Mouse (Mus musculus) neural tube, embryonic 14.5 days (tissue): ENCODE results near the gene Fam89a. TPM values are rescaled to one million over a fixed set of nuclear protein-coding genes. Genes with fewer than 3 reads are reported as not detected.

Source experiments
- ATAC-seq: fragments of 200-750 bp; cut with Nextera tagmentation; 2 replicates; pipeline ENCODE4 v1.8.0; 2017; ENCODE audit warnings: low read depth, mild to moderate bottlenecking, moderate TSS enrichment, moderate library complexity
- H3K27ac ChIP-seq: fragments of 300-500 bp; sonication (generic); 2 replicates; pipeline ENCODE4 v1.5.1; 2014; ENCODE audit warnings: low read depth, mild to moderate bottlenecking, control low read depth, low read length, moderate library complexity, mixed read lengths
- H3K27me3 ChIP-seq: fragments of 300-500 bp; sonication (generic); 2 replicates; pipeline ENCODE4 v1.6.1; 2014; ENCODE audit warnings: low read length; ENCODE audit not compliant: control insufficient read depth, insufficient read depth
- H3K36me3 ChIP-seq: fragments of 300-500 bp; sonication (generic); 2 replicates; pipeline ENCODE4 v1.6.1; 2014; ENCODE audit warnings: low read length, mixed read lengths; ENCODE audit not compliant: control insufficient read depth, insufficient read depth
- H3K4me1 ChIP-seq: fragments of 300-500 bp; sonication (generic); 2 replicates; pipeline ENCODE4 v1.6.1; 2014; ENCODE audit warnings: low read length; ENCODE audit not compliant: control insufficient read depth, insufficient read depth
- H3K4me2 ChIP-seq: fragments of 300-500 bp; sonication (generic); 2 replicates; pipeline ENCODE4 v1.6.1; 2014; ENCODE audit warnings: mild to moderate bottlenecking, low read depth, low read length, control low read depth
- H3K4me3 ChIP-seq: fragments of 300-500 bp; sonication (generic); 2 replicates; pipeline ENCODE4 v1.5.1; 2014; ENCODE audit warnings: low read depth, low read length, control low read depth, mixed read lengths
- H3K9ac ChIP-seq: fragments of 300-500 bp; sonication (generic); replicated peaks from 2 replicates; pipeline ENCODE4 v1.6.1; 2014; ENCODE audit warnings: low read depth, mild to moderate bottlenecking, control low read depth, low read length, mixed read lengths
- H3K9me3 ChIP-seq: fragments of 300-500 bp; sonication (generic); 2 replicates; pipeline ENCODE4 v1.6.1; 2016; ENCODE audit warnings: low read length; ENCODE audit not compliant: control insufficient read depth
- WGBS: fragments of 180-500 bp; shearing (Covaris S2); extraction: QIAGEN DNeasy Blood & Tissue Kit; methylation state at CpG from one replicate; pipeline ENCODE4 v1.1.7; 2014; 5-methylcytosine and 5-hydroxymethylcytosine counted together
- polyA plus RNA-seq: library from polyadenylated mRNA; unstranded; fragments of >200 nt; fragmentation: Nextera tagmentation; extraction: Ambion mirVana; gene quantifications from 2 replicates; pipeline ENCODE4 v1.2.1, GENCODE M21; 2014

Gene Fam89a
- polyA plus RNA-seq, 1 experiment from 2014 or later = 0.91 TPM

DNA sequence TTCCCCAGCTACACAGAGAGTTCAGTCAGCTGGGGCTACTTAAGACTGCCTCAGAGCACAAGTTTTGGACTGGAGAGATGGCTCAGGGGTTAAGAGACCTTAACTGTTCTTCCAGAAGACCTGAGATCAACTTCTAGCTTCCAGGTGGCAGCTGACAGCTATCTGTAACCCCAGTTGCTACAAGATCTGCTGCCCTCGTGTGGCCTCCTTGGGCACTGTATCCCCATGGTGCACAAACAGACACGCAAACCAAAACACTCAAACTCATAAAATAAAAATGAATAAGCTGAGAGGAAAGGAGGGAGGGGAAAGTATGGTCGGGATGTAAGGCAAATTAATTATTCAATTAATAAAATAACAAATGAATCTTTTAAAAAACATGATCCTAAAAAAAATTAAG is 6.9 kb upstream of the Fam89a start:
- no peaks in the 10 kb centered on the region for H3K9me3 ChIP-seq
- no peak overlapping the region for H3K4me2 ChIP-seq
- H3K4me3 ChIP-seq = no peak overlapping the region
- WGBS = 42% methylated on average over 3 of the region's 3 CpGs
- ATAC-seq = no peak
- no peak overlapping the region for H3K27ac ChIP-seq
- no peaks in the 10 kb centered on the region for H3K4me1 ChIP-seq
- no peaks in the 10 kb centered on the region for H3K36me3 ChIP-seq
- no peak overlapping the region for H3K9ac ChIP-seq
- 0 out of 2 replicates have a peak, but pooled peaks cover 2% of the 10 kb centered on the region for H3K27me3 ChIP-seq

DNA sequence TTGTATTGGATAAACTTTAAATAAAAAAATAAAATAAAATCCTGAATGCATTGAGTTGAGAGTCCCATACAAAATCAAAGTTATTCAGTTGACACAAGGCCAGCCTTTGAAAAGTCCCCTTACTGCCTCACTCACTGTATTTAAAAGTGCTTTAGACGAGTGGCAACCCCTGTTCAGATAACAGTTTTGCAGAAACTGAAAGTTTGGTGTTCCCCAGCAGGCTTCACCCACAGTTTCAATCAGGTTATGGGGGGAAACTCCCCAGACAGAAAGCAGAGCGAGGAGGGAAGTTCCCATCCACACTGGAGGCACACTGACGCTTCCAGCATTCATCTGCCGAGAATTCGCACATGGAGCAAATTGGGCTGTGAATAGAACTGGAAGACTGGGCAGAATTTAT is 5.0 kb upstream of the Fam89a start:
- WGBS = 69% methylated on average over 5 of the region's 5 CpGs
- H3K4me3 ChIP-seq = no peak overlapping the region
- H3K36me3 ChIP-seq = no peaks in the 10 kb centered on the region
- H3K27me3 ChIP-seq = peaks cover 10% of the 10 kb centered on the region
- ATAC-seq = no peak
- H3K27ac ChIP-seq = no peak overlapping the region
- no peaks in the 10 kb centered on the region for H3K9me3 ChIP-seq
- H3K4me2 ChIP-seq = no peak overlapping the region
- H3K4me1 ChIP-seq = peaks cover 3% of the 10 kb centered on the region; the same call in 1 of the 2 replicates
- H3K9ac ChIP-seq = no peak overlapping the region

DNA sequence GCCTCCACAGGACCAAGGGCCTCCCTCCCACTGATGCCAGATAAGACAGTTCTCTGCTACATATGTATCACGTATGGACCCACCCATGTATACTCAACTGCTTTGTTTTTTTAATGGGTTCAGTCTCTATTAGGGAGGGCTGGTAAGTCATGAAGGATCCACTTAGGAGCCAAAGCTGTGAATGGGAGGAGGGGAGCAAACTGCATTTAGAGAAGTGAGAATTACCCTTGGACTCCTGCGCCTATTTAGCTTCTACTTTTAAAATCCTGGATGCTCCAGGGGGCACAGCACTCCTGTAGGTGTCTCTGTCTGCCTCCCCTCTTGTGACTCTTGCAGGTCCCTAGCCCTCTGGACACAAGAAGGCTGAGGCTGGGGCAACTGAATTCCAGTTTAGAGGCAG is 4.5 kb upstream of the Fam89a start:
- peaks cover 7% of the 10 kb centered on the region; the same call in 1 of the 2 replicates for H3K4me1 ChIP-seq
- 61% methylated on average over 2 of the region's 2 CpGs for WGBS
- ATAC-seq = no peak

DNA sequence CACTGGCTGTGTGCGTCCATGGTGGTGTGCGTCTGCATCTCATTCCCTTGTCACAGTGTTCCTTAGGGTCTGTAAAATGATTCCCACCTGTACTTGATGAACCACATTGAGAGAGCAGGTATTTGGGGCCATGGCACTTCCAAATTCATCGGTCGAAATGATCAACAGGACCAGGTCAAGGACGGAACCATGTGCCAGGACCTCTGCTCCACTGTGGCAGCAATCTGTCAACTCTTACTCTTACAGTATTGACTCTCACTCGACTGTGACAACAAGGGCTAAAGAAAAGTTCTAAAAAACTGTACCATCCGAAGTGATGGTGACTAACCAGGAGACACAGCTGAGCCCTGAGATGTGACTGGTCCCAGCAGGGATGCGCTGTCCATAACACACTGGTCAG is 3.8 kb upstream of the Fam89a start:
- no peak overlapping the region for H3K9ac ChIP-seq
- H3K4me1 ChIP-seq = peaks cover 8% of the 10 kb centered on the region; the same call in 1 of the 2 replicates
- 91% methylated on average over 8 of the region's 8 CpGs for whole genome bisulfite sequencing

More for the DNA sequence above, 4.5 kb upstream of the Fam89a start:
- Histone ChIP-seq H3K4me2 (no peak overlapping the region), H3K27me3 (peaks cover 14% of the 10 kb centered on the region), H3K4me3 (no peak overlapping the region), H3K27ac (no peak overlapping the region), H3K36me3 (no peaks in the 10 kb centered on the region), H3K9me3 (no peaks in the 10 kb centered on the region), H3K9ac (no peak overlapping the region)

DNA sequence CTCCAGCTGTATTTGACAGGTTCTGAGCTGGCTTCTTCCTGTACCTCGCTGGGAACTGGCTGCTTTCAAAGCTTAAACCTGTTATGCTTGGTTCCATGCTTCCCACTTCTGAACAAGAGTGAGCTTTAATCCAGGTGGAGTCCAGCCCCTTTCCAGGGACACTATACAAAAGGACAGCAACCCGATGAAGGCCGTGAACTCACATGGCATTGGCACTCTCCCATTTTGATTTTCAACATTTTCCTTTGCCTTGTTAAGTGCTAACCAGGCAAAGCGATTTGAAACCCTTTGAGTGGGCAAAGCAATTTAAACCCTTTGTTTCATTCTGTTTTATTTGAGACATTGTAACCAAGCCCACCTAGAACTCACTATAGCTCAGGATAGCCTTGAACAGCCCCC is 3.2 kb upstream of the Fam89a start:
- Histone ChIP-seq H3K9ac (no peak overlapping the region), H3K4me1 (peaks cover 8% of the 10 kb centered on the region; the same call in 1 of the 2 replicates), H3K4me3 (no peak overlapping the region), H3K36me3 (no peaks in the 10 kb centered on the region), H3K9me3 (no peaks in the 10 kb centered on the region), H3K27me3 (peaks cover 26% of the 10 kb centered on the region), H3K27ac (no peak overlapping the region), H3K4me2 (no peak overlapping the region)
- no peak for ATAC-seq
- 51% methylated on average over 4 of the region's 4 CpGs for WGBS

More for the DNA sequence above, 3.8 kb upstream of the Fam89a start:
- Histone ChIP-seq H3K27ac (no peak overlapping the region), H3K9me3 (no peaks in the 10 kb centered on the region), H3K36me3 (no peaks in the 10 kb centered on the region), H3K4me3 (no peak overlapping the region), H3K4me2 (no peak overlapping the region), H3K27me3 (peaks cover 19% of the 10 kb centered on the region)
- no peak for ATAC-seq

DNA sequence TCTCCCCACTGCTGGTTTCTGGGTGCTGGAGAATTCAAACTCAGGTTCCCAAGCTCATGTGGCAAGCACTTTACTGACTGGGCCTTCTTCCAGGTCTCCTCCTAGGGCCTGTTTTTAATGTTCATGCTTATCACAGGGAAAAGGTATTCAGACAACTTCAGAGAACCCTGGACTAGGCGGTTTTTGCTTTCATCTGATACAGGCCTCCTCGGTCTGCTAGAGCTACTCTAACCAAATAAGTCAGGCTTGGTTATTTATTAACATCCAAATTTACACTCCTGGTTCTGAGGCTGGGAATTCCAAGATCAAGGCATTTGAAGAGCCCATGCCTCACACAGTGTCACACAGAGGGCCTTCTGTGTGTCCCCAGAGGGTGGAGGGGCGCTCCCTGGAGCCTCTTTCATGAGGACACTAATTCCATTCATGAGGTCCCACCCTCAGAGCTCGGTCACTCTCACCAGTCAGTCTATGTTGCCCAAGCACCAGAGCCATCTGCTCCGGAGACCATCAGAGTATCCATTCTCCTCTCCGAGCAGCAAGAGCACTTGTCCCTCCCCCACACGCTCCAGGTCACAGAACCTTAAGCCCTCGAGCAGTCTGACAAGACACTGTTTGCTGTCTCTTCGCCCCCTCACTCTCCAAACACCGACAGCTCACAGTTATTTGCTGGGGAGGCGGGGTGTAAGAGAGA is 2.6 kb upstream of the Fam89a start:
- ATAC-seq = no peak
- Histone ChIP-seq H3K9me3 (no peaks in the 10 kb centered on the region), H3K9ac (no peak overlapping the region), H3K4me1 (peaks cover 8% of the 10 kb centered on the region; the same call in 1 of the 2 replicates), H3K27ac (no peak overlapping the region), H3K4me3 (no peak overlapping the region), H3K4me2 (no peak overlapping the region), H3K27me3 (peaks cover 28% of the 10 kb centered on the region), H3K36me3 (no peaks in the 10 kb centered on the region)
- WGBS = 20% methylated on average over 11 of the region's 11 CpGs

DNA sequence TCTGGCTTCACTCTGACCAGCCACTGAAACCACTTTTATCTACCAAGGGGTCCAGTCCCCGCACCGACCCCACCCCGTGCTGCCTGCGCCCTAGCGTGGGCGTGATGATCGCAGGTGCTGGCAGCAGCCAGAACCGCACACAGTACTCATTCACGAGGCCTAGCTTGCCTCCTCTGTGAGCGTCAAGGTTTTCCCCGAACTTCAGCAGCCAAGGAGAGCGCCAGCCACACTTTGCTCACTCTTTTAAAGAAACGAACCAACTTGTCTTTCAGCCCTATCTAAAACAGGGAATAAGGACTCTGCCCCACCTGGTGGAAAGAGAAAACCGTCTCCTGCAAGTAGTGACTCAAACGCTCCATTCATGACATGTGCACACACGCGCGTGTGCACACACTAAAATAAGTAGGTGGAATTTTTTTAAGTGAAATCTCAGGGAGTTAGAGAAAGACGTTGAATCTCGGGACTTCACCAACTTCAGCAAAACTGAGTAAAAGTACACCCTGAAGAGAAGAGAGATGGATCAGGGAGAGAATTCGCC is 762 bp upstream of the Fam89a start:
- Histone ChIP-seq H3K27ac (no peak overlapping the region), H3K4me1 (peaks cover 8% of the 10 kb centered on the region; the same call in 1 of the 2 replicates), H3K9ac (no peak overlapping the region), H3K27me3 (peaks cover 28% of the 10 kb centered on the region), H3K9me3 (no peaks in the 10 kb centered on the region), H3K36me3 (no peaks in the 10 kb centered on the region), H3K4me2 (no peak overlapping the region), H3K4me3 (no peak overlapping the region)
- WGBS = 31% methylated on average over 21 of the region's 21 CpGs
- no peak for ATAC-seq

DNA sequence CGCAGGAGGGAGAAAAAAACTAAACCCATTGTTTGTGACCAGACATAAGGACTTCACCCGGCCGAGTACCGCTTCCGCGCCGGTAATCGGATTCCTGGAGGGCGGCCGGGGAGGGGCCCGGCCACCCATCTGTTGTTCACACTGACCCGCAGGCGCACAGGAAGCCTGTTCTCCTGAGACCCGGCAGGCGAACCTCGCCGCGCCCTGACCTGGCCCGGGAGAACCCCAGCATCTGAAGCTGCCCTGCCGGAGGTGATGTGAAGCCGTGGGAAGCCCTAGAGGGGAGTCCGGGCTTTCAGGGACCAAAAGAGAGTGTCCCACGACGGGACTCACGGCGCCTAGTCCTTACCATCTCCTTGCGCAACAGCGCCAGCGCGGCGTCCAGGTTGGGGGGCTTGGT is 441 bp downstream of the Fam89a start:
- peak overlapping the region; percentile 67 for H3K4me2 ChIP-seq
- H3K27ac ChIP-seq = no peak overlapping the region
- no peaks in the 10 kb centered on the region for H3K36me3 ChIP-seq
- H3K4me1 ChIP-seq = peaks cover 8% of the 10 kb centered on the region; the same call in 1 of the 2 replicates
- under 1% methylated on average over 31 of the region's 31 CpGs for WGBS
- H3K9me3 ChIP-seq = no peaks in the 10 kb centered on the region
- no peak for ATAC-seq
- peak overlapping the region; percentile 41 for H3K4me3 ChIP-seq
- peak overlapping the region; percentile 44; the same call in 1 of the 2 replicates for H3K9ac ChIP-seq
- H3K27me3 ChIP-seq = peaks cover 28% of the 10 kb centered on the region

DNA sequence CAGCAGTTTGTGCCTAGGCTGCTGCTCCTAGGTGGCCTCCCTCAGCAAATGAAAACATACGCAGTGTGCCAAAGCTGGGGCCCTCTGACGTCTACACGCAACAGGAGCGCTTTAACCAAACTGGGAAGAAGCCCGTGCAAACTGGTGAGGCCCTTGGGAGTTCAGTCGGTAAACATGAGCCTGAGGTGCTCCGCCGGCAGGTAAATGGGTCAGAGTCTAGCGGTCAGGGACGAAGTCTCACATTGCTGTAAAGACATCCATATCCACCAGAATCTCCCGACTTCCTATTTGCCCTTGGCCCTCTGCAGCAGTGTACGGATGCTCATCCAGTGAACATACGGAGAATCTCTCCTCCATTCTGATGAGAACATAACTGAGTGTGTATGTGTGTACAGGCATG is 5.0 kb downstream of the Fam89a start:
- H3K27me3 ChIP-seq = peaks cover 18% of the 10 kb centered on the region
- no peak for ATAC-seq
- H3K4me1 ChIP-seq = peaks cover 6% of the 10 kb centered on the region; the same call in 1 of the 2 replicates
- H3K27ac ChIP-seq = no peak overlapping the region
- H3K4me3 ChIP-seq = no peak overlapping the region
- no peaks in the 10 kb centered on the region for H3K36me3 ChIP-seq
- H3K4me2 ChIP-seq = no peak overlapping the region
- no peaks in the 10 kb centered on the region for H3K9me3 ChIP-seq
- WGBS = 73% methylated on average over 13 of the region's 13 CpGs
- no peak overlapping the region for H3K9ac ChIP-seq
